Mouse (Mus musculus) ovary, adult 18-20 months (tissue): Measurements from ENCODE around the gene Nsun2.

Source experiments
- DNase-seq: peaks from one replicate; pipeline ENCODE4 v3.0.0; 2022; ENCODE audit warnings: low spot score, mixed read lengths

The Nsun2 gene

DNA sequence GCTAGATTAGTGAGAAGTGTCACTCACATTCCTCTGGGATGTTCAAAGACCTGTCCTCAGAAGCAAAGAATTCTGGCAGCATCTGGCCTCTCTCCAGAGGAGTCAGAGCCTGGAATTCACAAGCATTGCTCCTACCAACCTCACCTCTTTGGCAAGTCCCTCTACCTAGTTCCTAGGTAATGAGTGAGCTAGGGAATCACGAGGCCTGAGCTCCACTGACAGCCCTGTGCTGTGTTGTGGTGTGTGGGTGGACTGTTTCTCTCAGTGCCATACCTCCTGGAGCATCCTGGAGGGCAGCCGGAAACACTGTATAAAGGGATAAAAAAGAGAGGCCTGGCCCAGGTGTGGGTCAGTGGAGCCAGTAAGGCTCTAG lies 9.4 kb upstream of the Nsun2 start:
- DNase-seq: no peak

DNA sequence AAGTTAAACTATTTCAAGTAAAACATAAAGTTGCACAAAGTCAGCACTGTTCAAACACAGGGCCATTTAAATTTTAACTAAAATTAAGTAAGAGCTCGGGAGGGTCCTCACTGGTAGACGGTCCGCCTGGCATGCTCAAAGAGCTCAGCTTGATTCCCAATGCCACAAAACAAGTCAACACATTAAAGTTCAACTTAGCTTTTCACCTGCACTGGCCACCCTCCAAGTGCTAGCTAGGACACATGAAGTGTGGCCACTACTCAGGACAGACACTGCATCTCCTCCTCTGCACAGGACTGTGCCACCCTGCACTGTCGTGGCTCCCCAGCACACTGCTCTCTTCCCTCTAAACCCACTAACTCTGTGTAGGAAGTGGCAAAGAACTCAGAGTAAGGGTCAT lies 7.7 kb upstream of the Nsun2 start:
- no peak for DNase-seq

DNA sequence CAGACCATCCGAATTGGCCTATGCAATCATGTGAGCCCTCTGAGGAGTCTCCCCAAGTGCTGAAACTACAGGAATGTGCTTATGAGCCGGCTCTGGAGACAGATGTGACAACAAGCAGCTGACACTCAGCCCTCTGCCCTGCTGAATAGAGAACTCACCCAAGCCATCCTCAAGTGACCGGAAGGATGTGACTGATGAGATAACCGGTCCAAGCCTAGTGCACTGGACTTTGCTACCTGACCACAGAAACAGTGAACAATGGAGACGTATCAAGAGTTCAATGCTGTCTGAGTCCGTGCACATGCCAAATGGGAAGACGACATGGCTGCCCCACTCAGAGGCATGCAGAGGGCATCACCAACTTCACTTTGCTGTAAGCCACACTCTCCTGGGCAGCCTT lies 5.0 kb upstream of the Nsun2 start:
- DNase-seq: no peak

DNA sequence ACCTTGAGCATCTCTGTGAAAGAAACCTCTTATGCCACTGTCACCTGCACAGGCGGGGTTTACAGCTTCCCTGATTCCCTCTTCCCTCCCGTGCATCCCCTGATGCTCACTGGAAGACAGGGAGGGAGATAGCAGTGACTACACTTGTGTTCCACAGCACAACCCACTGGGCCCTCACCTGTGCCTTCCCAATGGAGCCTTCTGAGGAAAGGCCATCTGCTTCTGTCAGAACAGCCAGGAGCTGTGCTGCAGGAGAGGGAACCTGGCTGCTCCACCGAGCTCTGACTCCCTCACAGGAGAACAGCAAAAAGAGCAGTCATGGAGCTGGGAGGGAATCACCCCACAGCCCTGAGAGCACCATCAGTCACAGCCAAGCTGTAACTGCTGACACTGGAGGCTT lies 3.4 kb upstream of the Nsun2 start:
- no peak for DNase-seq

DNA sequence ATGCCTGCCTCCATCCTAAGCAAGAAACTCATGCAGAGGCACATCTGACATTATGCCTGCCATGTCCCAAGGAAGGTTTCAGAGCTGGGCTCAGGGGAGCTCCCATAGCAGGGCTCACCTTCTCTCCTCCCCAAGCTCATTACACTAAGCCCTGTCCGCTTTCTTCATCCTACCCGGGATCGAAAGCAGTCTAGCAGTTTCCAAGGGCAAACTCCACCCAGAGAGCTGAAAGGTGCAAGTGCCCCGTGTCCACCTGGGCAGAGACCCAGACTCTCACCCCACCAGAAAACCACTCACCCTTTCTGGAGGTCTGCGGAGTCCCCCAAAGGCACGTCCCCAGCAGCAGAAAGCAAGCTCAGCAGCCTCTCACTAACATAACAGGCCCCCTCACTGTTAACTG lies 2.6 kb upstream of the Nsun2 start:
- DNase-seq: no peak

DNA sequence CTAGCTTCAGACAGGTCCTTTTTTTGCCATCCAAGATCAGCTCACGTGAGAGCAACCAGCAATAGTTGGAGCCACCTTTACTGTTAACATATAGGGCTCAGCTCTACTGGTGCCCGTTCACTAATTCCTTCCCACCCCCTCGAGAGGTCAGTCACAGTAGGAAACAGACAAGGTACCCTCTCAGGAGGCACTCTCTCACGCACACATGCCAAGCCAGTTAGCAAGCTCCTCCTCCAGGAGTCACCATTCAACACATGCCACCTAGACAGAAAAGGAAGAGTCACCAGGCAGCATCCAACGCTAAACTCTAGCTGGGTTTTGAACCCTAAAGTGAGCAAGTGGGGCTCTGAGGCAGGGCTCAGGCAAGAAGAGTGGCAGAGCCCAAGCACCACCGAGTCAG lies 2.1 kb upstream of the Nsun2 start:
- DNase-seq: no peak

DNA sequence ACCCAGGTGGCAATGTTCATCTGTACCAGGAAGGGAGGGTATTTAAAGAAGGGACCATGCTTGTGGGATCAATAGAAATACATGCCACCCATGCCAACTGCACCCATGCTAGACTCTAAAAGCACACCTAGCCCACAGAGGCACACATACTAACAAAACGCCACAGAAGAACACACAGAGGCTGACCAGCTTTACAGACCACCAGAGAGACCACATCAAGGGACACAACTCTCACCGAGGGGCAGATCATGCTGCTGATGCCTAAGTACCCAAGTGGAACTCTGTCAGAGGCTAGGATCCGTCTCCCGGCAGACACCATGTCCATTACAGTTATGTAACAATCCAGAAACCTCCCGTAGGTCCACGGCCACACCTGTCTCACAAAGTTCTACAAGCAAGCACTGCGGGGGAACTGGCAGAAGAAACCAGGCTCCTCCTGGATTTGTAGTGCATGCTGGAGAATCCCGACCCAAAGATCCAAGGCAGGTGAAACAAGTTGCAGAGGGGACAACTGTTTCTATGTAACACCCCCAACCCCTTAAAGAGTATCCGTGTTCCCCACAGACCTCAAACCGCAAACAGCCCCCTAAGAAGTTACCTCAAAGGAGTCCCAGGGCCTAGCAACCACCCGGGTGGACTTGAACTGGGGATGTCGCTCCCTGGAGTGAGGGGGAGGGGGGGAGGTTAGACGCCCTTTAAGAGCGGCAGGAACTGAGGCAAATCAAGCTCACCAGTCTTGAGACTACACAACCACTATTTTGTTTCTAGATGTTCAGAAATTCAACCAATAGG lies 1.2 kb upstream of the Nsun2 start:
- DNase-seq: no peak

DNA sequence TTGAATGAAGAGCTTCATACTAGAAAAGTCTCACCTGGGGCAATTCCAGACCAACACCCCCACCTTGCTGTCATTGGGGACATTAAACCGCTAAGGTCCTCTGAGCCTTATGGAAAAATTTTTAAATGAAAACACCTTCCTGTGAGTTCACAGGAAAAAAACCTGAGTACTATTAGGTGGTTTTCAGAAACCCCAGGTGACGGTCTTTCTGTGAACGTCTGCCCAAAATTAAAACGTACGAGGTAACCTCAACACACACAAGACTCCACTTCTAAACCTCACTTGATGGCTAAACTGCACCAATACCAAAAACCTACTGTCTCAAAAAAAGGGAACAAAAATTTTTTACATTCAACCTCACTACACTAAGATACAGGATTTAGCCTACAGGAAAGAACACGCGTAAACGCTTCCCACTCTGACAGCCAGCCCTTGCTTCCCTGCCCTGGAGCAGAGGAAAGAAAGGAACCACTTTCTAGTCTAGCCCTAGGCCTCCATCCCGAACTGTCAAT lies 597 bp upstream of the Nsun2 start:
- no peak for DNase-seq

DNA sequence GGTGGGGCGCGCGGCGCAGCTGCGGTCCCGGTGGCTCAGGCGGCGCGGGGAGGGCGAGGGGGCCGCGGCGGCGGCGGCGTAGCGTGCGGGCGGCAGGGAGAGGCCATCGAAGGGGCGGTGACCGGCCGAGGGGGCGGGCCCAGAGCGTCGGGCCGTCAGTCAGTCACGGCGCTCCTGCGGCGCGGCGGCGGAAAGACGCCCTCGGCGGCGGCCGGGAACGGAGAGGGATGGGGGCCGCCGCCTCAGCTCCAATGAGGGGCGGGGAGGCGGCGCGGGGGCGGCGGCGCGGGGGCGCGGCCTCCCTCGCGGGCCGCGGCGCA lies 748 bp downstream of the Nsun2 start, which contains the start of gene Tent4a:
Gene Tent4a, minus strand, starts transcription at position 284 of the 320 bp plus-strand sequence.
- no peak for DNase-seq

DNA sequence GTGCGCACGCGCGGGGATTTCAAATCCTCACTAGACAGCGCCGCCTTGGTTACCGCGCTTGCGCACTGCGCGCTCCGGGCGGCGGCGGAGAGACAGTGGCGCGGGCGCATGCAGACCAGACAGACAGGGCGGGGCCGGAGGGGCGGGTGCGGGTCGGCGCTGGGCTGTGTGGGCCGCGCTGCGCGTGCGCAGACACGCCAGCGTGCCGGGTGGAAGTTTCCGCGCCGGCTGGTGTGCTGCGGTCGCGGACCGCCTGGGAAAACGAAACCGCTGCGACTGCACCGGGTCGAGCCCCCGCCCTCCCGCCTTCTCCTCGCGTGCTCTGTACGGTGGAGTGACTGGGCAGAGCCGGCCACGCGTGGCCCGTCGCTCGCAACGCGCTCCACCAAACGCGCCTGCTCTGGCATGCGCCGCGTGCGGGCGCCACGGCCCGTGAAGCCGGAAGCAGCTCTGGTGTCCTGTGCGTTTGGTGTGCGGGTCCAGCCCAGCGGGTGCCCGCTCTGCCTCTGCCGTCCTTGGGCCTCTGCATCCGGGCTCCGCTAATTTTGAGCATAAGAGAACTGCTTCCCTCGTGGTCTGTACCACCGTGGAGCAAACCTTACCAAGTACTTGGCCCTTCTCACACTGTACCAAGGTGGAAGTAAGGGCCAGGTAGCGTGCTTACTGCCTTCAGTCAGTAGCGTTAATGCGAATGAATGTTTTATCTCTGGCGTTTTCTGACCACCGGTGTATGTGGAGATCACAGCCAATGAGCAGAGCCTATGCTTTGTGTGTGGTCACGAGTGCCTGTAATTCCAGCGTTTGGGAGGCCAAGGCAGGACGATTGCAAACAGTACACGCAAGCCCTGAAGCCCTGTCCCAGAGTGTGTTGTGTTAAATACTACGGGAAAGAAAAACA lies 1.4 kb downstream of the Nsun2 start:
- peak; percentile 97 for DNase-seq

DNA sequence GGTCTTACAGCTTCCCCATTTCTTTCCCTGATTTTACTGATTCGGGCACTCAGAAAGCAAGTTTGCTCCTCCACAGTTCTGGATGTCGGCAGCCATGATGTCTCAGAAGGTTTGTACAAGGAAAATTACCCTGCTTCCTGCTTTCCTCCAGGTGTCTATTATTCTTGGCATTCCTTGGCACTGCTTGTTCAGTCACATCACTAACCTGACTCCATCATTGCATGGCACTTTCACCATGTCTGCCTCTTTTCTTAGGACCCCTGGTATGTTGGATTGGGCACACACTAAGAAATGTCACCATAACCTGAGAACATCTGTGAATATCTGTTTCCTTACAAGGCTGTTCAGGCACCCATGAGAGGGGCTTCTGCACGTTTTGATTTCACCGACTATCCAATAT lies 2.5 kb downstream of the Nsun2 start:
- no peak for DNase-seq

DNA sequence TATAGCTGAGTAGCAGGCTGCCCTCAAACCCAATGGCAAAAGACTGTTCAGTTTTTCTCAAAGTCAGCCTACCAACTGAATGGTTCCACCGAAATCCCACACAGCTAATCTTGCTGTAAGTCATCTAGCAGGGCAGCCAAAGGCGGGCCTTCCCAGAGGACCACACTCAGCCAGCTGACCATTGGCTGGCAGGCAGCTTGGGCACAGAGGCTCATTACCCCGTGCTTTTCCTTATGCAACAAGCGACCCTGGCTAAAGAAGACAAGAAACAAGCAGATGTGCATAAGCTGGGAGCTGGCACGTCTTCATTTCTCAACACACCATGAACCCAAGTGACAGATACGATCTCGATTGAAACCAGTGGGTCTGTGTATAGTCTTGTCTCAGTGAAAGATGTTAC lies 3.8 kb downstream of the Nsun2 start:
- DNase-seq: no peak

DNA sequence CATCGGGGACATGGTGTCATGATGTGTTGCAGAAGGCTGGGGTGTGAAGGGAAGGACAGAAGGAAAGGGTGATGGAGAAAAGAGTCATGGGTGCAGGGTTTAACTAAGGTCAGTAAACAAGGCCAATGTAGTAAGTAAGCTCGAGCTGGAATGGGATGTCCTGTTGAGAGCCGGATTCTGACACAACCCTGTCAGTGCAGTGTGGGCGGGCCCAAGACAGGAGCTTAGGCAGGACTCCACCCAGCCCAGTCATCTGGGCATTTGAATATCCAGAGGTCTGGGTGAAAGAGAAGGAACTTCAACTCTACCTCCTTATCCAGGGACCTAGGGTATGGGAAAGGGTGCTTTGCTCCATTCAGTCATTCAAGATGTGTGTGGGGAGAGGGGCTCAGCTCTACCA lies 4.8 kb downstream of the Nsun2 start:
- no peak for DNase-seq

DNA sequence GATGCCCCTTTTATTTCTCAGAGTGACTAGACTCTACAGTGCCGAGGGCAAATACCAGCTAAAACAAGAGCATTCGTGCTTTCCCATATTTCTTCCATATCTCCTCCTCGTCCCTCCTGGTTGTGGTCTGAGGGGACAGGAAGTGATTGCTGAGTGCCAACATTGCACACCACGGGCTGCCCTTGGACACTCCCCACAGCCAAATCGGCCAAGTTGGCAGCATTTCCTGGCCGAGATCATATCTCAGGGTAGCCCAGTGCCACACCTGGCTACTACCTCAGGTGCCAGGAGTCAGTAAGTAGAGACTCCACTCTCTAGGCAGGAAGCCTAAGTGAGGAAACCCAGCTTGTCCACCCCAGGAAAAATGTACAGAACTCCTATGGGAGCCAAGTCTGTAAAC lies 7.7 kb downstream of the Nsun2 start:
- DNase-seq: no peak

DNA sequence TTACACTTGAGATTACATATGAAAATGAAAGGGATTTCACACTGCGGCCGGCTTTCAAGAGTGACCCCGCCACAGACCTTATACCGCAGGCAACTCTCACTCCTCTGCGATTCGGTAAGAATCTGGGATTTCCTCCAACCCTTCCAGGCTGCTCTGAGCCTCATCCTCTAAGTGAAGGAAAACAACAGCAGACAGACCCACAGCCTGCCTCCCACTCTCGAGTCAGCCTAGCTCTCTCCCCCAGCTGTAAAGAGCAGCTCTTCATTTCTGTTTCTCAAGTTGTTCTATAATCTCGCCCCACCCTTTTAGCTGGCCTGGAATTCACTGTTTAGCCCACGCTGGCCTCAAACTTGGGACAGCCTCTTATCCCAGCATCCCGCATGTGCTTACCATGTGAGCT lies 8.2 kb downstream of the Nsun2 start:
- peak; percentile 48 for DNase-seq

DNA sequence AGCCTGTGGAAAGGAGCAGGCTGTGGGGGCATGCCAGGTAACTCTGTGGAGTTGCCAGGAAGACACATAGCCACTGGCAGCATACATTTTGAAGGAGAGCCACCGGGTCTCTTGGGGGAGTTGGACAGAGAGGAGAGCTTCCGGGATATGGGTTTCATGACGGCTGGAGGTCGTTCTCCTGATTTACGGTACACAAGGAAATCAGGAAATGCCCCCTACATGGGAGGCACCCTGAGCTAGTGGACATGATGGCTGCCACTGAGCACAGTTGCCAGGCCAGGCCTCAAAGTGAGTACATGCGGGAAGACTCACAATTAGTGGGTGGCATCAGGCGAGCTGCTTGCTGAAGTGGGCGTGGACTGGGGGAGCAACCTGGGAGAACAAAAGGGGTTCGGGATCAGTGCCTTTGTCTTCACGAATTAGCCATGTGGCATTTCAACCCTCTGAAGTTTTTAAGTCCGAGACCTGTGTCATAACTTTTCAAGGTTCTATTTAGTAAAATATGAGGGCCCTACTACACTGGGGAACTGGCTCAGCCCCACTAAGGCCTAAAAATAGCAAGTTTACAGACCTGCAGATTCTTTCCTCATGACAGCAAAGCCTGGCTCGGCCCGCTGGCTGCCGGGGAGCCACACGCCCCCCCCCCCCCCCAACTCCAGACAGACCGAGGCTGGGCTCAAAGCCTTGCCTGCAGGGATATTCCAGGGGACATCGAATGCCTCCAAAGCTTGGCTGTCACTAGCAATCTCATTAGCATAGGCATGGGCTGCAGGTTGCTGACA lies 9.2 kb downstream of the Nsun2 start:
- no peak for DNase-seq

DNA sequence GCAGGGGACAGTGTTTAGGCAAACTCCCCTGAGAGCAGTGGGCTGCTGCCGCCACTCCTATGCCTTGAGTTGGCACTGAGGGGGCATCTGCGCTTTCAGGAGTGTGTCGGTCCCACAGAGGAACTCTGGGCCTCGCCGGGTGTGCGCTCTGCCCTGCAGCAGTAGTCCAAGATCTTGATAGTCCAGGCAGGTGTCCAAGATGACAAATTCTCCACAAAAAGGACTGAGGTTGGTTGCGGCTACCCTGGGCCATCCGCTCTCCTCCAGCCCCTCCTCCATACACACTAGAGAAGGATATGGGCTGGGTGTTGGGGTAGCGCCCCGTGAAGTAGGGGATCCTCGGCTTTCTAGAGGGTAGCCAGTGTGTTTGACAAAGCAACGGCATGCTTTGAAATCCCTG lies 10.0 kb downstream of the Nsun2 start:
- DNase-seq: no peak

DNA sequence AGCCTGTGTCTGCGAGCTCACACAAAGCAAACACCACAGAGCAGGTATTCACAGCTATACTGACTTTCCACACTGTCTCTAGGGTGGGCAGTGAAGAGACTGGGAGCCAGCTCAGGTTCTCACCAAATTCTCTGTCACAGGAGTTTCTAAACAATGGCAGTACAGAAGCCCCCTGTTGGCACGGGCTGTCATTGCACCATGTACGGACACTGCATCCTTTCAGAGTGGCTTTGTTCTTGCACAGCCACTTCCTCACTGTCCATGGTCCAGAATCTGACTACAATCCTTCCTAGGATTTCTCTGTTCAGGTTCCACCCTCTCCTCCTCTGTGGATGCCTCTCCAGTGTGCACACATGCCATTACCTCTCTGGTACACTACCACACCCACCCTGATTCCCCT lies 11.5 kb downstream of the Nsun2 start:
- DNase-seq: no peak

DNA sequence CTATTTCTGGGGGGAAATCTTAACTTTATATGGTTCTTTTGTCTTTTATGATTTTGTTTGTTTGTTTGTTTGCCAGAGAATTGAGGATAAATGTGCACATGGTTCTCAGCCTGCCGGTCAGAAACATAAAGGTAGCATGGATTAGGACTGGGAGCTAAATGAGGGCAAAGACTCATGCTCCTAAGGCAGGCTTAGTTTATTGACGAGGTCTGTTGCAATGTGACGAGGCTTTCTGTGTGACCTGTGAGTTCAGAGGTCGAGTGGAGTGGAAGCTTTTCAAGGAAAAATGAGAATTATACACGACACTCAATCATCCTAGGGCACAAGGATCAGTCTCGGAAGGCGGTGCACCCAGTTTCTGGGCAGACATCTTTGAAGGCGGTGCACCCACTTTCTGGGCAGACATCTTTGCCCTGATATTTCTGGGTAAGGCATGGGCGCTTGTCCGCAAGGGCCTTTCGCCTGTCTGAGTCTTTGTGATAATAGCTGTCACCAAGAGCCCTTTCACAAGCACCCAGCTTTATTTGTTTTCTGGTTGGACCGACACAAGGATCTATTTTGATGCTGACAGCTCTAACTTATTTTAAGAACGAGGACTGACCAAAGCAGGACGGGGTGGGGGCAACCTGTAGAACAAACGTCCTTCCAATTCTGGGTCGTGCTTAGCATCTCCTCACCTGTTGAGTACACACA lies 14.1 kb downstream of the Nsun2 start:
- DNase-seq: no peak

DNA sequence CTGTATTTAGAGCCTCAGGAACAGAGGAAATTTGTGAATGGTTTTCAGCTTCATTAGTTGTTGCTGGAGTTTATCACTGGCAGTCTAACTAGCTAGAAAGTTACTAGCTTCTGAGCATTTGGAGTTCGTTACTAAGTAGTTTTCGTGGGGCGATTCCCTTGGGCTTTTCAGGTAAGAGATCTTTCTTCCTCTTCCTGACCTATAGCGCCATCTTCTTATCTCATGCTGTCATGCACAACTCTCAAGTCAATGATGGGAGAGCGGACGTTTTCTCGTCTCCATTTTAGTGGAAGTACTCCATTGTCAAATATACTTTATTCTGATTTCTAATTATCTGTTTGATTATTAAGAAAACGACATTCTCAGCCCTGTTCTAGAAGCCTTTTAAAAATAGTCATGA lies 16.4 kb downstream of the Nsun2 start:
- DNase-seq: no peak

DNA sequence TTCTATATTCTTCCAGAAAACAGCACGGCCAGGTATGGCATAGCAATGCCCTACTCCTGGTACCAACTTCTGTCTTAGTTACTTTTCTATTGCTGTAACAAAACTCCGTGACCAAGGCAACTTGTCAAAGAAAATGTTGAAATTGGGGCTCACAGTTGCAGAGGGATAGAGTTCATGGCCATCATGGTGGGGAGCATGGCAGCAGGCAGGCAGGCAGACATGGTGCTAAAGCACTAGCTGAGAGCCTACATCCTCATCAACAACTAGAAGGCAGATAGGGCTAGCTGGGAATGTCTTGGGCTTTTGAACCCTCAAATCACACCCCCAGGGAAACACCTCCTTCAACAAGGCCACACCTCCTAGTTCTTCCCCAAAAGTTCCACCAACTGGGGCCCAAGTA lies 17.3 kb downstream of the Nsun2 start:
- DNase-seq: no peak

DNA sequence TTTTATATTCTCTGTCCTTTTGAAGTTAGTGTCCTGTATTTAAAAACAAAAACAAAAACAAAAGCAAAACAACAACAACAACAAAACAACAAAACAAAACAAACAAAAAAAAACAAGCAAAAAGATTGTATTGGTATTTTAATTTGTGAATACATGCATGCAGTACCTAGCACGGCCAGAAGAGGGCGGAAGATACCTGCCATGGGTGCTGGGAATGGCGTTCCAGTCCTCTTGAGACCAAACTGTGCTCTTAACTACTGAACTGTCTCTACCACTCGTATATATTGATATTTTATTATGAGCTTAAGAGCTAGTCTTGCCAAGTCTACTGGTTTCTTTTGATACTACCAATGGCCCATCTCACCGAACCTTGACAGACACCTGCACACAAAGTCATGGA lies 19.5 kb downstream of the Nsun2 start:
- no peak for DNase-seq
